Mouse (Mus musculus): Measurements from ENCODE around the gene Pknox2. TPM values are rescaled to one million over a fixed set of nuclear protein-coding genes. Genes with fewer than 3 reads are reported as not detected.

The Pknox2 gene
- polyA plus RNA-seq, 1 experiment from 2014 or later = 44.7 TPM

DNA sequence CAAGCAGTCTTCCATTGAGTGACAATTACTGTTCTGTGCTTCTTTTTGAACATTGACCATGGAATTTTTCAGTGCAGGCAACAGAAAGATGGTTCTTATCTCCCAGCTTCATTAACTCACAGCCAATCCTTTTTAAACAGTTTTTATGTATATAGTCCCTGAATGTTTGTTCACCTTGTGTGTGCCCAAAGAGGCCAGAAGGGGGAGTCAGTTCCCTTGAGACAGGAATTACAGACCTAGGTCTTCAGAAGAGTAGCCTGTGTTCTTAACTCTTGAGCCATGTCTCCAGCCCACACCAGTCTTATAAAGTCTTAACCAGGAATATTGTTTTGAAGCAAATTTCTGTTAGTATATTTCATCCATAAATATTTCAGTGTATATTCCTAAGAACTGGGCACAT lies 270.4 kb downstream of the Pknox2 start:
- Histone ChIP-seq H3K9ac (no peak overlapping the region), H3K27me3 (no peaks in the 10 kb centered on the region), H3K4me3 (no peak overlapping the region), H3K36me3 (peaks cover 84% of the 10 kb centered on the region), H3K9me3 (no peaks in the 10 kb centered on the region), H3K4me2 (no peak overlapping the region), H3K4me1 (replicated peaks) (peaks cover 13% of the 10 kb centered on the region), H3K27ac (no peak overlapping the region)
- ATAC-seq (ENCODE audit: low FRiP score) = no peak

DNA sequence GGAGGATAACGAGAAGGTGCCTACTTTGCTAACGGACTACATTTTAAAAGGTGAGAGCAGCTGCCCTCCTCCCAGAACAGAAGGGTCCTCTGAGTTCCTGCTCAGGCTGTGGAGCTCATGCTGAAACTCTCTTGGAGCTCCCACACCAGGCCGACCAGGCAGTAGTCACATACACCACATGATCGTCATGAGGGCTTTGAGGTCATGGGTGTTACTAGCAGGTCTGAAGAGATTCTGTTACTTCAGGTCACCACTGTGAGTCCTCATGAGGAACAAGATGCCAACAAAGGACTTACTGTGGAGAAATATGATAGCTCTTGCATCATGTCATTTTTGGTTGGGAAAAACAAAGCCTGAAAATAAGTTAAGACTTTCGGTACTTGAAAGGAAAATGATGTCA lies 270.9 kb downstream of the Pknox2 start:
- Histone ChIP-seq H3K9ac (no peak overlapping the region), H3K4me2 (no peak overlapping the region), H3K27me3 (no peaks in the 10 kb centered on the region), H3K36me3 (peaks cover 89% of the 10 kb centered on the region), H3K4me3 (no peak overlapping the region), H3K4me1 (replicated peaks) (peaks cover 8% of the 10 kb centered on the region), H3K27ac (no peak overlapping the region), H3K9me3 (no peaks in the 10 kb centered on the region)
- ATAC-seq (ENCODE audit: low FRiP score) = no peak
- 88% methylated on average over 5 of the region's 5 CpGs for WGBS

DNA sequence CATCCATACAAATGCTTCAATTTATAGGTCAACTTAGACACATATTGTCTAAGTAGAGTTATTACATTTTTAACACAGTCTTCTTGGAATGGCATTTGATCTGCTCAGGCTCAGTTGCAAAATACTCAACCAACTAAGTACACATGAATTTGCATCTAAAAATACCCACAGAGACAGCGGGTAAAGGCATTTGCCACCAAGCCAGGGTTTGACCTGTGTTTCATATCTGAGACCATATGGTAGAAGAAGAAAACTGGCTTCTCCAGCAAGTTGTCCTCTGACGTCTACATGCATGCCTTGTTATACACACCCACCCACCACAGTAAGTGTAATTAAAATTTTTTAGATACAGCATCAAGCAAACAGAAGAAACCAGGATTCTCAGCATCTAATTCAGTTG lies 273.4 kb downstream of the Pknox2 start:
- H3K9ac ChIP-seq = no peak overlapping the region
- H3K4me1 ChIP-seq (replicated peaks) = no peaks in the 10 kb centered on the region
- no peaks in the 10 kb centered on the region for H3K9me3 ChIP-seq
- H3K27ac ChIP-seq = no peak overlapping the region
- 91% methylated on average over 2 of the region's 2 CpGs for WGBS
- H3K27me3 ChIP-seq = no peaks in the 10 kb centered on the region
- no peak for ATAC-seq (ENCODE audit: low FRiP score)
- H3K4me2 ChIP-seq = no peak overlapping the region
- no peak overlapping the region for H3K4me3 ChIP-seq
- H3K36me3 ChIP-seq = peaks cover 98% of the 10 kb centered on the region

DNA sequence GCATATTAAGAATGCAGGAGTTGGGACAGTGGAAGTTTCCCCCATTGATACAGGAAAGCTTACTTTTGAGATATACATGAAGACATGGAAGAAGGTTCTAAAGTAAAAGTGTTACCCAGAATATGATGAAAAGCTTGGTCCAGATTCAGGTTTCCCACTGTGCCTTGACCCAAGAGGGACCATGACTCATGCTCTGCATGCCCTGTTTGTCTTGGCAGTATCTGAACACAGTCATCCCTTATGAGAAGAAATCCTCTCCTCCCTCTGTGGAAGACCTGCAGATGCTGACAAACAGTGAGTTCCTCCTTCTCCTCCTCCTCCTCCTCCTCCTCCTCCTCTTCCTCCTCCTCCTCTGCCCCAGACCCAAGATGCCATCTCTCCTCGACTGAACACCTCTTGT lies 276.9 kb downstream of the Pknox2 start:
- no peaks in the 10 kb centered on the region for H3K9me3 ChIP-seq
- H3K9ac ChIP-seq = no peak overlapping the region
- 60% methylated on average over 1 of the region's 1 CpGs for WGBS
- H3K4me1 ChIP-seq (replicated peaks) = peaks cover 3% of the 10 kb centered on the region
- H3K4me3 ChIP-seq = no peak overlapping the region
- no peak overlapping the region for H3K27ac ChIP-seq
- H3K4me2 ChIP-seq = no peak overlapping the region
- no peak for ATAC-seq (ENCODE audit: low FRiP score)
- H3K36me3 ChIP-seq = peaks cover 92% of the 10 kb centered on the region
- H3K27me3 ChIP-seq = no peaks in the 10 kb centered on the region

DNA sequence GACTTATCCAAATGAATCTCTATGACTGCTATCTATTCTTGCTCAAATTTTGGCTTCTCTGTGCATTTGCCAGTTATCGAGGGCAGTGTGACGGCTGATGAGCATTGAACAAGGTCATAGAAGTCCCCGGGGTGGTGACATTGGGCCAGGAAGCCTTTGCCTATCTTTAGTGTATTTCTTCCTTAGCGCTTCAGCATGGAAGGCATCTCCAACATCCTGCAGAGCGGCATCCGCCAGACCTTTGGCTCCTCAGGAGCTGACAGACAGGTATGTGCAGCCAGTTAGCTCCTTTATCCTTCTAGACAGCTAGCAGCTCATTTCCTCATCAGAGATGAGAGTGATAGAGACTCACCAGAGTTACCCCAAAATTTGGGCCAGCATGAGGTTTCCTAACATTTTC lies 278.5 kb downstream of the Pknox2 start:
- no peaks in the 10 kb centered on the region for H3K9me3 ChIP-seq
- H3K27me3 ChIP-seq = no peaks in the 10 kb centered on the region
- peaks cover 13% of the 10 kb centered on the region for H3K4me1 ChIP-seq (replicated peaks)
- H3K27ac ChIP-seq = no peak overlapping the region
- no peak overlapping the region for H3K4me2 ChIP-seq
- H3K9ac ChIP-seq = no peak overlapping the region
- no peak for ATAC-seq (ENCODE audit: low FRiP score)
- peaks cover 92% of the 10 kb centered on the region for H3K36me3 ChIP-seq
- WGBS = 93% methylated on average over 6 of the region's 6 CpGs
- H3K4me3 ChIP-seq = no peak overlapping the region

DNA sequence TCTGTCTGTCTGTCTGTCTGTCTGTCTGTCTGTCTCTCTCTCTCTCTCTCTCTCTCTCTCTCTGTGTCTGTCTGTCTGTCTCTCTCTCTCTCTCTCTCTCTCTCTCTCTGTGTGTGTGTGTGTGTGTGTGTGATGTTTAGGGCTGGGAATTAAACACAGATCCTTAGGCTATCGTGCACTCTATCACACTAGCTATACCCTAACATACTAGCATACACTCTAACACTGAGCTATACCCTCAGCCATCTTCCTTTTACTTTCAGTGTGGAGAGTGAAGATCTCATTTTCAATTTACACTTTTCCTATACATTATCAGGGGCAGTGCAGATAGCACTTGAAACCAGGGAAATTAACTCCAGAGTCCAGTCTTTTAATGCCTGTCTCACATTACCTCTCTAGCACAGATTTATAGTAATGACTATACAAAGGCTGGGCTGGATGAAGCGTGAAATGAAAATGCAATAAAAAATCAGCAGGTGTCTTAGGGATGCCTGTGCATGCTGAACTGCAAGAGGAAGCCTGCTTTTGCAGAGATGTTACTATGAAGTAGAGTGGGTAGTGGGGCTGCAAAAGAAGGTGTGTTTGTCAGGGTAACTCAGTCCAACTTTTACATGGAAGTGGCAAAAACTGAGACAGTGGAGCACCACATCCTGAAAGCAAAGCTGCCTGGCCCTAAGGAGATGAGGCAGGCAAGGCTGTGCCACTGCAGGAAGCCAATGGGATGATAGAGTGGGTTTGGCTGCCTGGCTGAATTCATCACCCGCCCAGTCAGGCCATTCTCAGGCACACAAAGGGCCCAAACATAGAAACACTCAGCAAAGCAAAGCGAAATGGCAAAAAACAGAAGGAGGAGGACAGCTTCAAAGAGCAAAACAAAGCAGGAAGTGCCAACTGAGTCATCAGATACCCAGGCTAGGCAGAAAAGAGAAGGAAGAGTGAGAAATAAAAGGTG lies 282.1 kb downstream of the Pknox2 start:
- H3K27ac ChIP-seq = peak overlapping the region; percentile 60
- no peak overlapping the region for H3K4me3 ChIP-seq
- WGBS = 33% methylated on average over 4 of the region's 4 CpGs
- peaks cover 13% of the 10 kb centered on the region for H3K4me1 ChIP-seq (replicated peaks)
- peaks cover 92% of the 10 kb centered on the region for H3K36me3 ChIP-seq
- no peaks in the 10 kb centered on the region for H3K9me3 ChIP-seq
- H3K4me2 ChIP-seq = no peak overlapping the region
- no peaks in the 10 kb centered on the region for H3K27me3 ChIP-seq
- no peak overlapping the region for H3K9ac ChIP-seq
- ATAC-seq (ENCODE audit: low FRiP score) = peak; percentile 69

DNA sequence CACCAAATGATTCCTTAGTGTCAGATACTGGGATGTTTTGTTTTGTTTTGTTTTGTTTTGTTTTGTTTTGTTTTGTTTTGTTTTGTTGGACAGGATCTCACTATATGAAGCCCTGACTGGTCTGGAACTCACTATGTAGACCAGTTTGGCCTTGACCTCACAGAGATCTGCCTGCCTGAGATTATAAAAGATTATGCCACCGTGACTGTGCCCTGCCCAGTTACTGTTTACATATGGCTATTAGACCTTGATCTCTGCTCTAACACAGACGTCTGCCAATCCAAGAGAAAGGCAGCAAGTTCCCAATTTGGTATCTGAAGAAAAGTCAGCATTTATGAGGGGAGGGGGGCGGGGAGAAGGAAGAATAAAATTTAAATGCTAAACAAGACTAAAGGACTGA lies 283.5 kb downstream of the Pknox2 start:
- H3K4me3 ChIP-seq = no peak overlapping the region
- H3K4me1 ChIP-seq (replicated peaks) = peaks cover 13% of the 10 kb centered on the region
- peak overlapping the region; percentile 35; the same call in 1 of the 2 replicates for H3K27ac ChIP-seq
- no peaks in the 10 kb centered on the region for H3K27me3 ChIP-seq
- H3K4me2 ChIP-seq = no peak overlapping the region
- peaks cover 90% of the 10 kb centered on the region for H3K36me3 ChIP-seq
- no peak for ATAC-seq (ENCODE audit: low FRiP score)
- H3K9ac ChIP-seq = no peak overlapping the region
- H3K9me3 ChIP-seq = no peaks in the 10 kb centered on the region
- 82% methylated on average over 3 of the region's 3 CpGs for WGBS

DNA sequence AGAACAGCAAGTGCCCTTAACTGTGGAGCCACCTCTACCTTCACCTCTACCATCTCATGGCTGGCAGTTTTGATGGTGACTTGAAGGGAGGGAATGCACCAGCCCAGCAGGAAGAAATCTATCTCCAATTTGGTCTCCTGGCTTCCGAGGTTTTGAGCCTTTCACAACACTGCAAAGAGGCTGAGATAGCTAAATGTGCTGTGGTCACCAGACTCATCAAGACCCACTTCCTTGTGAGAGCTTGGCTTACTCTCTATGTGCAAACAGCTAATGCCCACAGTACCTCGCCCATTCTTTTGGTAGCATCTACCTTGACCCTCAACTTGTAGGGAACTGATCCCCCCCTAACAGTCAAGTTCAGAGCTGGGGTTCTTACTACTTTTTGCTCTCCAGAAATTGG lies 284.6 kb downstream of the Pknox2 start:
- WGBS = 88% methylated on average over 2 of the region's 2 CpGs
- H3K27me3 ChIP-seq = no peaks in the 10 kb centered on the region
- no peak overlapping the region for H3K9ac ChIP-seq
- ATAC-seq (ENCODE audit: low FRiP score) = no peak
- no peak overlapping the region for H3K4me3 ChIP-seq
- no peak overlapping the region for H3K4me2 ChIP-seq
- H3K36me3 ChIP-seq = peaks cover 86% of the 10 kb centered on the region
- H3K9me3 ChIP-seq = no peaks in the 10 kb centered on the region
- no peak overlapping the region for H3K27ac ChIP-seq
- peaks cover 18% of the 10 kb centered on the region for H3K4me1 ChIP-seq (replicated peaks)

DNA sequence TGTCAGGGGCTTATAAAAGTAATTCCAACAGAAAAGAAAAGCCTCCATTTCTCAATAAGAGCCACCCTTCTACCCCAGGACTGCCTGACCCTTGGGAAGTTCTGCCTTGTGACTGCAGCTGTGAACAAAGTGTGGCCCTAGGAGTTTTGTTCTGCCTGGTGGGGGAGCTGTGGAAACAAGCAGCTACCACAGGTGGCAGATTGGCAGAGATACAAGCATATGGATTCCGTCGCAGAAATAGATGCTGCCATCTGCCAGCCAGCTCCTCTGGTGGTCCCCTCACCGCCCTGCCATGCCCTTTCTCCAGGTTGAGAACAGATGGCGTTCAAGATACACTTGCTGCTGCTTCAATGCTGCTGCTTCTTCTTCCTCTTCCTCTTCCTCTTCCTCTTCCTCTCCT lies 288.5 kb downstream of the Pknox2 start:
- WGBS = 16% methylated on average over 4 of the region's 4 CpGs
- Histone ChIP-seq H3K36me3 (peaks cover 82% of the 10 kb centered on the region), H3K4me3 (no peak overlapping the region), H3K27me3 (no peaks in the 10 kb centered on the region), H3K9ac (no peak overlapping the region), H3K4me1 (replicated peaks) (peaks cover 11% of the 10 kb centered on the region), H3K4me2 (no peak overlapping the region), H3K27ac (no peak overlapping the region), H3K9me3 (no peaks in the 10 kb centered on the region)
- ATAC-seq (ENCODE audit: low FRiP score) = no peak

DNA sequence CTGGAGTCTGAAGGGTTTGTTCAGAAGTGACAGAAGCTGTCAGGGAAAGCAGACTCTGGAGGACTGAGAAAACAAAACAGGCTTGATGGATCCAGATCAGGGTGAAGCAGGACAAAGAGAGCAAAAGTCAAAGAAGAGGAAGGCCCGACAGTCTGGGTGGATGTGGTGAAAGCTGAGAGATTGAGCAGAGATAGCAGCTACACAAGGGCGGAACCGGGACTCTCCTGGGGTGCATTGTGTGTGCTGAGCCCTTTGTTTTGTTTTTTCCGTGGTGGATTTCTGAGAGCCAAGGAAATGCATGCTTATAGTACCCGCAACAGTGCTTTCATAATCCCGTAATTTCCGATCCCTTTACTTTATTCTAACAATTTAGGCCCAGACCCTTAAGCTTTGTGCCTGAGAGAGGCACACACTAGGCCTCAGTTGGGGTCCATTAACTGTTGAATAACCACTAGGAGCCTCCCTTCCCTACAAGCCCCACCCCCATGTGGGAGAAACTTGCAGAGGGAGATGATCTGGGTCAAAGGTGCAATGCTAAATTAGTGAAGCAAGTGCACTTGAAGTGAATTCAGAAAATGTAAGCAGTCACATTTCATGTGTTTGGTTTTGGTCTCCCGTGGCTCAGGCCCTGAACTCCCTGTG lies 289.6 kb downstream of the Pknox2 start:
- Histone ChIP-seq H3K9ac (peak overlapping the region; percentile 56), H3K9me3 (no peaks in the 10 kb centered on the region), H3K27me3 (no peaks in the 10 kb centered on the region), H3K4me3 (no peak overlapping the region), H3K27ac (no peak overlapping the region), H3K4me2 (no peak overlapping the region), H3K4me1 (replicated peaks) (peaks cover 11% of the 10 kb centered on the region), H3K36me3 (peaks cover 74% of the 10 kb centered on the region)
- no peak for ATAC-seq (ENCODE audit: low FRiP score)
- WGBS = 14% methylated on average over 8 of the region's 8 CpGs

DNA sequence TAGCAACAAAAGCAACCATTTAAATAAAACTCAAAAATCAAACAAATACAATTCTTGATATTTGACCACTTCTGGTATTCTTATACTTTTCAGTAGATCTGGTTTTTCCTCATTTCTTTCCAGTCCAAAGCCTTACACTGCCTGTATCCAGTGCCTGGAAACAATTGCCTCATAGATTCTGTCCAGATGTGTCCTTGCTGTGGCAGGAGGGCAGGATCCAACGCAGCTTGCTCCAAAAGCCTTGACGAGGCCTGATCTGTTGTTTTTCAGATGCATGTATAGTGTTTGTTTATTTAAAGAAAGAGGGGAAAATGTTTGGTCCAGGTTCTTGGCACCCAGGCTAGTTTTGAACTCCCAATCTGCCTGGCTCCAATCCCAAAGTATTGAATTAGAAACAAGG lies 290.9 kb downstream of the Pknox2 start:
- peaks cover 76% of the 10 kb centered on the region for H3K36me3 ChIP-seq
- H3K27ac ChIP-seq = no peak overlapping the region
- WGBS = 72% methylated on average over 2 of the region's 2 CpGs
- no peak for ATAC-seq (ENCODE audit: low FRiP score)
- no peaks in the 10 kb centered on the region for H3K27me3 ChIP-seq
- no peak overlapping the region for H3K4me2 ChIP-seq
- H3K9ac ChIP-seq = no peak overlapping the region
- H3K9me3 ChIP-seq = no peaks in the 10 kb centered on the region
- H3K4me1 ChIP-seq (replicated peaks) = peaks cover 11% of the 10 kb centered on the region
- no peak overlapping the region for H3K4me3 ChIP-seq

DNA sequence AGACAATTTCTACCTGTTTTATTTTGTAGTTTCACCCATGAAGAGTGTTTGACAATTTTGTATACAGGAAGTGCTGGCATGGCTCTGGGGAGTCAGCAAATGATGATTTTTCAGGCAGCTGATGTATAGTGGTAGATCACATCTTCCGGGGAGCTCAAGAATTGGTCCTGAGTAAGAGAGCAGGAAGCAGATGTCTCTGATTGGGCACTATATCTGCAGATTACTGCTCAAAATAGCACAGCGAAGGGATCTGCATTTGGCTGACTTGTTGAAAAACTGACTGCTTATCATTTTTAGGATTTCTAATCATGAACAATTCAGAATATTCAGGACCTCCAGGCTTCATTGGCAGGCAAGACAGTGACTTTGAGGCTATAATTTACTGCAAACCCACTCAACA lies 295.0 kb downstream of the Pknox2 start:
- Histone ChIP-seq H3K27ac (no peak overlapping the region), H3K9ac (no peak overlapping the region), H3K9me3 (no peaks in the 10 kb centered on the region), H3K36me3 (peaks cover 75% of the 10 kb centered on the region), H3K4me2 (no peak overlapping the region), H3K27me3 (no peaks in the 10 kb centered on the region), H3K4me3 (no peak overlapping the region), H3K4me1 (replicated peaks) (peaks cover 2% of the 10 kb centered on the region)
- 94% methylated on average over 2 of the region's 2 CpGs for WGBS
- no peak for ATAC-seq (ENCODE audit: low FRiP score)

DNA sequence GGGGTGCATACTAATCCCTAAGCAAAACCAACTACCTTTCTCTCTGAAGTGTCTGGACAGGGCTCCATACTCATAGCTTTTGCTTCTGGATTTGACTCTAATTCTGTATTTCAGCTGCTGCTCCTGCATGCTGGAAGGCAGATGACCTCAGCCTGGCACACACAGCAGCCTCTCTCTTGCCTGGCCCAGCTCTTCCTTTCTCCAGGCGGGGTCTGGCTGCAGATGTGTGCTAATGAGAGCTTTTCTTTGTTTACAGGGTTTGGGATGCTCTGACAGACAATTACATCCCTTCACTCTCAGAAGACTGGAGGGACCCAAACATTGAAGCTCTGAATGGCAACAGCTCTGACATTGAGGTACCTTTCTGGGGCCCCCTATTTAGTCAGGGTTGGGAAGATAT lies 297.1 kb downstream of the Pknox2 start:
- no peak overlapping the region for H3K4me2 ChIP-seq
- no peak overlapping the region for H3K9ac ChIP-seq
- no peak for ATAC-seq (ENCODE audit: low FRiP score)
- H3K4me3 ChIP-seq = no peak overlapping the region
- H3K36me3 ChIP-seq = peaks cover 76% of the 10 kb centered on the region
- H3K4me1 ChIP-seq (replicated peaks) = no peaks in the 10 kb centered on the region
- WGBS = 44% methylated on average over 1 of the region's 1 CpGs
- H3K27me3 ChIP-seq = no peaks in the 10 kb centered on the region
- no peaks in the 10 kb centered on the region for H3K9me3 ChIP-seq
- no peak overlapping the region for H3K27ac ChIP-seq
